Mouse (Mus musculus) heart, postnatal 0 days (tissue): ENCODE results near the gene Egfl7. TPM values are rescaled to one million over a fixed set of nuclear protein-coding genes. Genes with fewer than 3 reads are reported as not detected.

Experiments
- ATAC-seq: fragments of 200-750 bp; cut with Nextera tagmentation; 2 replicates; pipeline ENCODE4 v1.8.0; 2017; ENCODE audit warnings: low read depth, moderate number of reproducible peaks, moderate library complexity; ENCODE audit not compliant: insufficient read depth
- DNase-seq: peaks from one replicate; pipeline ENCODE4 v3.0.0-alpha.2; 2016; ENCODE audit warnings: low spot score
- H3K27ac ChIP-seq: fragments of 300-500 bp; sonication (generic); 2 replicates; pipeline ENCODE4 v1.5.1; 2014; ENCODE audit warnings: low read depth, mild to moderate bottlenecking
- H3K27me3 ChIP-seq: fragments of 300-500 bp; sonication (generic); 2 replicates; pipeline ENCODE4 v1.6.1; 2014; ENCODE audit warnings: low read length, mixed read lengths; ENCODE audit not compliant: control insufficient read depth, insufficient read depth
- H3K36me3 ChIP-seq: fragments of 300-500 bp; sonication (generic); replicated peaks from 2 replicates; pipeline ENCODE4 v1.6.1; 2014; ENCODE audit warnings: low read length, mixed read lengths; ENCODE audit not compliant: control insufficient read depth, insufficient read depth
- H3K4me1 ChIP-seq: fragments of 300-500 bp; sonication (generic); 2 replicates; pipeline ENCODE4 v1.6.1; 2014; ENCODE audit warnings: antibody characterized with exemption; ENCODE audit not compliant: control insufficient read depth, insufficient read depth
- H3K4me2 ChIP-seq: fragments of 300-500 bp; sonication (generic); 2 replicates; pipeline ENCODE4 v1.6.1; 2014; ENCODE audit warnings: low read depth, mild to moderate bottlenecking, low read length, moderate library complexity
- H3K4me3 ChIP-seq: fragments of 300-500 bp; sonication (generic); 2 replicates; pipeline ENCODE4 v1.5.1; 2014; ENCODE audit warnings: low read depth, low read length
- H3K9ac ChIP-seq: fragments of 300-500 bp; sonication (generic); replicated peaks from 2 replicates; pipeline ENCODE4 v1.6.1; 2014; ENCODE audit warnings: low read depth, low read length, mixed read lengths
- H3K9me3 ChIP-seq: fragments of 300-500 bp; sonication (generic); replicated peaks from 2 replicates; pipeline ENCODE4 v1.6.1; 2016; ENCODE audit warnings: low read length; ENCODE audit not compliant: control insufficient read depth
- CTCF ChIP-seq: IDR thresholded peaks from 2 replicates; pipeline ENCODE4 v1.5.1; 2016; ENCODE audit warnings: antibody characterized with exemption, control low read depth, low read depth
- EP300 ChIP-seq: IDR thresholded peaks from 2 replicates; pipeline ENCODE4 v1.6.1; 2016; ENCODE audit warnings: antibody characterized with exemption, low read depth
- WGBS: fragments of 180-500 bp; shearing (Covaris S2); extraction: QIAGEN DNeasy Blood & Tissue Kit; methylation state at CpG from one replicate; pipeline ENCODE4 v1.1.7; 2014; 5-methylcytosine and 5-hydroxymethylcytosine counted together
- polyA plus RNA-seq: library from polyadenylated mRNA; unstranded; fragments of >200 nt; fragmentation: Nextera tagmentation; extraction: Ambion mirVana; gene quantifications from 2 replicates; pipeline ENCODE4 v1.2.1, GENCODE M21; 2015
- total RNA-seq: library from RNA; depleted of rRNA; stranded (reverse); fragments of >200 nt; gene quantifications from 2 replicates; pipeline ENCODE4 v1.2.3, GENCODE M21; 2014; ENCODE audit warnings: low replicate concordance

The Egfl7 gene
- total and polyA plus RNA-seq, 2 experiments from 2014 or later, result 158 to 375 TPM

- TF ChIP-seq CTCF (no peak), EP300 (no peak)
- peak overlapping the region; percentile 86 for H3K27ac ChIP-seq
- DNase-seq, result no peak
- peaks cover 12% of the 10 kb centered on the region; the same call in 1 of the 2 replicates for H3K4me1 ChIP-seq
- peak overlapping the region; percentile 65 for H3K4me3 ChIP-seq
- peaks cover 22% of the 10 kb centered on the region for H3K36me3 ChIP-seq
- ATAC-seq, result no peak
- H3K9me3 ChIP-seq, result no peaks in the 10 kb centered on the region
- peak overlapping the region; percentile 77 for H3K9ac ChIP-seq
- WGBS, result 33% methylated on average over 4 of the region's 4 CpGs
- H3K4me2 ChIP-seq, result peak overlapping the region; percentile 78
- no peaks in the 10 kb centered on the region for H3K27me3 ChIP-seq
Measured at GRCm38 (mm10) chr2:26588573-26588972, 8.8 kb downstream of the Egfl7 start.

- Histone ChIP-seq H3K9ac (peak overlapping the region; percentile 77), H3K36me3 (peaks cover 23% of the 10 kb centered on the region), H3K4me1 (peaks cover 12% of the 10 kb centered on the region; the same call in 1 of the 2 replicates), H3K4me3 (peak overlapping the region; percentile 65), H3K4me2 (peak overlapping the region; percentile 78), H3K27ac (peak overlapping the region; percentile 86), H3K27me3 (no peaks in the 10 kb centered on the region), H3K9me3 (no peaks in the 10 kb centered on the region)
- no peak for DNase-seq
- WGBS, result 82% methylated on average over 10 of the region's 10 CpGs
- TF ChIP-seq EP300, result no peak
- no peak for TF ChIP-seq CTCF
- ATAC-seq, result no peak
Measured at GRCm38 (mm10) chr2:26589284-26589683, 9.5 kb downstream of the Egfl7 start.

GRCm38 (mm10) chr2:26590282-26590681, 10.5 kb downstream of the Egfl7 start:
- WGBS, result 90% methylated on average over 7 of the region's 7 CpGs
- ATAC-seq (no peak), DNase-seq (no peak)
- Histone ChIP-seq H3K9me3 (no peaks in the 10 kb centered on the region), H3K4me2 (peak overlapping the region; percentile 78), H3K27ac (peak overlapping the region; percentile 86; the same call in 1 of the 2 replicates), H3K9ac (peak overlapping the region; percentile 77; the same call in 1 of the 2 replicates), H3K27me3 (no peaks in the 10 kb centered on the region), H3K36me3 (peaks cover 32% of the 10 kb centered on the region), H3K4me1 (peaks cover 12% of the 10 kb centered on the region; the same call in 1 of the 2 replicates), H3K4me3 (peak overlapping the region; percentile 65; the same call in 1 of the 2 replicates)
- TF ChIP-seq EP300, result no peak
- TF ChIP-seq CTCF, result no peak

GRCm38 (mm10) chr2:26590962-26591361, 11.1 kb downstream of the Egfl7 start:
- TF ChIP-seq CTCF, result no peak
- TF ChIP-seq EP300, result no peak
- ATAC-seq (no peak), DNase-seq (no peak)
- peak overlapping the region; percentile 78 for H3K4me2 ChIP-seq
- no peaks in the 10 kb centered on the region for H3K27me3 ChIP-seq
- H3K9ac ChIP-seq, result peak overlapping the region; percentile 77; the same call in 1 of the 2 replicates
- peaks cover 12% of the 10 kb centered on the region; the same call in 1 of the 2 replicates for H3K4me1 ChIP-seq
- H3K27ac ChIP-seq, result no peak overlapping the region
- 78% methylated on average over 7 of the region's 7 CpGs for WGBS
- peaks cover 32% of the 10 kb centered on the region for H3K36me3 ChIP-seq
- H3K4me3 ChIP-seq, result peak overlapping the region; percentile 12
- no peaks in the 10 kb centered on the region for H3K9me3 ChIP-seq

GRCm38 (mm10) chr2:26591416-26591815, 11.6 kb downstream of the Egfl7 start:
- 65% methylated on average over 12 of the region's 12 CpGs for WGBS
- Histone ChIP-seq H3K27me3 (no peaks in the 10 kb centered on the region), H3K36me3 (peaks cover 32% of the 10 kb centered on the region), H3K4me3 (peak overlapping the region; percentile 12; the same call in 1 of the 2 replicates), H3K4me1 (peaks cover 9% of the 10 kb centered on the region; the same call in 1 of the 2 replicates), H3K4me2 (peak overlapping the region; percentile 78), H3K9ac (0 out of 2 replicates have a peak overlapping the region, but pooled peaks have one; percentile 77), H3K27ac (no peak overlapping the region), H3K9me3 (no peaks in the 10 kb centered on the region)
- no peak for ATAC-seq
- no peak for DNase-seq
- no peak for TF ChIP-seq CTCF
- no peak for TF ChIP-seq EP300
